Mouse (Mus musculus) ES-Bruce4 (cell line): ENCODE data around the gene Pak1ip1. TPM values are rescaled to one million over a fixed set of nuclear protein-coding genes. Genes with fewer than 3 reads are reported as not detected.
A peak's percentile ranks its signal among the peaks of the same experiment; 100 is the strongest.

Experiments
- H3K27ac ChIP-seq: 2 replicates; pipeline ENCODE4 v1.5.1; 2012; ENCODE audit warnings: low read length, inconsistent platforms; ENCODE audit not compliant: insufficient read depth
- H3K27me3 ChIP-seq: 2 replicates; pipeline ENCODE4 v1.6.1; 2012; ENCODE audit warnings: mild to moderate bottlenecking, low read length, inconsistent platforms; ENCODE audit not compliant: control insufficient read depth, poor library complexity, insufficient read depth, severe bottlenecking
- H3K36me3 ChIP-seq: 2 replicates; pipeline ENCODE4 v1.6.1; 2012; ENCODE audit warnings: inconsistent platforms, mild to moderate bottlenecking, low read length, moderate library complexity; ENCODE audit not compliant: control insufficient read depth, poor library complexity, insufficient read depth, severe bottlenecking
- H3K4me1 ChIP-seq: one replicate; pipeline ENCODE4 v1.8.1; 2011; ENCODE audit warnings: low read length; ENCODE audit not compliant: control insufficient read depth, insufficient read depth
- H3K4me3 ChIP-seq: 2 replicates; pipeline ENCODE4 v1.5.1; 2011; ENCODE audit warnings: low read depth, mild to moderate bottlenecking, low read length
- H3K9ac ChIP-seq: 2 replicates; pipeline ENCODE4 v1.6.1; 2012; ENCODE audit warnings: low read depth, mild to moderate bottlenecking, inconsistent platforms; ENCODE audit not compliant: poor library complexity, severe bottlenecking
- H3K9me3 ChIP-seq: replicated peaks from 2 replicates; pipeline ENCODE4 v1.6.1; 2012; ENCODE audit warnings: mild to moderate bottlenecking, low read length, inconsistent platforms; ENCODE audit not compliant: control insufficient read depth, poor library complexity, insufficient read depth, severe bottlenecking
- CTCF ChIP-seq: IDR thresholded peaks from one replicate; pipeline ENCODE4 v1.8.1; 2011; ENCODE audit warnings: low read depth, low read length
- EP300 ChIP-seq: IDR thresholded peaks from 2 replicates; pipeline ENCODE4 v1.6.1; 2011; ENCODE audit warnings: low read depth, low read length; ENCODE audit not compliant: insufficient read depth
- POLR2A ChIP-seq: IDR thresholded peaks from one replicate; pipeline ENCODE4 v1.8.1; 2011; ENCODE audit warnings: low read length; ENCODE audit not compliant: insufficient read depth
- polyA plus RNA-seq: library from polyadenylated mRNA; stranded (reverse); fragments of >200 nt; gene quantifications from 2 replicates; pipeline ENCODE4 v1.2.4, GENCODE M21; 2011; ENCODE audit warnings: low read depth; ENCODE audit not compliant: missing spikeins, insufficient read depth, insufficient read length

The Pak1ip1 gene
- polyA plus RNA-seq: 79.0 and 79.4 TPM in 2 replicates

DNA sequence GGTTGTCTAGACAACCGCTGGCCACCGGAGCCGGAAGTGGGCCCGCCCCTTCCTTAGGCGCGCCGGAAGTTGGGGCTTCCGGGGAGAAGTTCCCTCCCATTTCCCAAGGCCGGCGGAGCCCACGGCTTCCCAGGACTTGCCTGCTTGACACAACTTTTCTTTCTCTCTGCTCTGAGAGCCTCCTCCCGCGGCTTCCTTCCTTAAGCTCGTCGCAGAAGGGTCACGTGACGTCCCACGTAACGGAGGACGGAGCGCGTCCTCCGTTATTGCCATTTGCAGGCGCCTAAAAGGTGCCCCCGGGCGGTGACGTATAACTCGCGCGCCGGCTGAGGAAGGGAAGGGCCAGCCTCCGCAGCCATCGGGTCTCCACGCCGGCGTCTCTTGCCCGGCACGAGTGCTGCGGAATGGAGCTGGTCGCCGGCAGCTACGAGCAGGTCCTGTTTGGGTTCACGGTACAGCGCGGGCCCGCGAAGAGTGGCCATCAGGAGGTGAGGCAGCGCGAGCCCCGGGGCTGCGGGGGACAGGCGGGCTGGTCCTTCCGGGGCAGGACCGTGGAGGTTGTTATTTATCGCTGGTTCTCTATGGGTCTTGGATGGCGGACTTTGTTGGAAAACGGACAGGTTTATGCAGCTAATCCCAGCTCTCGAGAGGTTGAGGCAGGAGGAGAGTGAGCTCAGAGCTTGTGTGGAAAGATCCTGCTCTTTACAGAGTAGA is at the start of gene Pak1ip1:
TSS of gene Pak1ip1 (plus strand) at position 98 of the 714 bp plus-strand sequence.
- peaks cover 2% of the 10 kb centered on the region for H3K4me1 ChIP-seq
- peak within 1 kb of the TSS; percentile 96 for H3K4me3 ChIP-seq
- peaks cover 19% of the 10 kb centered on the region for H3K36me3 ChIP-seq
- H3K27me3 ChIP-seq: no peaks in the 10 kb centered on the region
- H3K27ac ChIP-seq: peak within 1 kb of the TSS; percentile 90
- no peaks in the 10 kb centered on the region for H3K9me3 ChIP-seq
- H3K9ac ChIP-seq: peak within 1 kb of the TSS; percentile 80
- TF ChIP-seq EP300 (no peak), POLR2A (no peak), CTCF (no peak)

GRCm38 (mm10) chr13:40951386-40951976 is 49.3 kb upstream of the Pak1ip1 start:
- H3K27ac ChIP-seq: peak overlapping the region; percentile 46; the same call in 1 of the 2 replicates
- H3K9me3 ChIP-seq: no peaks in the 10 kb centered on the region
- no peak for TF ChIP-seq EP300
- TF ChIP-seq POLR2A: no peak
- no peak for TF ChIP-seq CTCF
- peaks cover 18% of the 10 kb centered on the region for H3K36me3 ChIP-seq
- no peak overlapping the region for H3K9ac ChIP-seq
- no peak overlapping the region for H3K4me3 ChIP-seq
- H3K4me1 ChIP-seq: peaks cover 5% of the 10 kb centered on the region
- H3K27me3 ChIP-seq: no peaks in the 10 kb centered on the region

- Histone ChIP-seq H3K27ac (no peak overlapping the region), H3K27me3 (no peaks in the 10 kb centered on the region), H3K36me3 (peaks cover 22% of the 10 kb centered on the region), H3K9me3 (no peaks in the 10 kb centered on the region), H3K9ac (no peak overlapping the region), H3K4me1 (peaks cover 3% of the 10 kb centered on the region), H3K4me3 (no peak overlapping the region)
- TF ChIP-seq CTCF: no peak
- no peak for TF ChIP-seq POLR2A
- TF ChIP-seq EP300: no peak
Observed at GRCm38 (mm10) chr13:40953231-40953630, 47.6 kb upstream of the Pak1ip1 start.

DNA sequence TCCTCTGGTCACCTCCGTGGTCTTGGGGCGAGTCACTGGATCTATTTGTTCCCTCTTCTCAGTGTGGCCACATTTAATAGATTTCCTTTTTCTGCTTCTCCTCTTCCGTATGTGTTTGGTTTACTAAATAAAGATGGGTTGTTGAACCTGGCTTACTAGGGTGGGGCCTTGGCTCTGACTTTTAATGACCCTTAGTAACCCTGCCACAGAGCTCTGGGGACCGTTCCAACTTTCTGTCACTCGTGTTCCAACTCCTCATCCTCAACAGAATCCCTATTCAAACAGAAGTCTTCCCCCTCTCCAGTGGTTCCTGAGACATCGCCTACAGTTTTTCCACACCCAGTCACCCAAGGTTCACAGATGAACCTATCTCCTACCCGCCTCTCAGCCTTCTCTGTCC is 45.0 kb upstream of the Pak1ip1 start:
- Histone ChIP-seq H3K9ac (no peak overlapping the region), H3K4me3 (no peak overlapping the region), H3K27me3 (no peaks in the 10 kb centered on the region), H3K27ac (no peak overlapping the region), H3K9me3 (no peaks in the 10 kb centered on the region), H3K36me3 (peaks cover 37% of the 10 kb centered on the region), H3K4me1 (peaks cover 3% of the 10 kb centered on the region)
- no peak for TF ChIP-seq POLR2A
- TF ChIP-seq CTCF: no peak
- TF ChIP-seq EP300: no peak

DNA sequence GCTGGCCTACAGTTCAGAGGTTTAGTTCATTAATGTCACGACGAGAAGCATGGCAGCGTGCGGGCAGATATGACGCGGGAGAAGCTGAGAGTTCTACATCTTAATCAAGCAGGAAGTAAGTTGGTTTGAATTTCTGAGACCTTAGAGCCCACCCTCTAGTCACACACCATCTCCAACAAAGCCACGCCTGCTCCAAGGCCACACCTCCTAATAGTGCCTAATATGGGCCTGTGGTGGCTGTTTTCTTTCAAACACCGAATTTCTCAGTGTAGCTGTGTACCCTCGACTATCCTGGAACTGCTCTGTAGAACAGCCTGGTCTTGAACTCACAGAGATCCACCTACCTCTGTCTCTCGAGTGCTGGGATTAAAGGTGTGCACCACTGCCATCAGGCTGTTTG is 33.2 kb upstream of the Pak1ip1 start:
- Histone ChIP-seq H3K4me3 (no peak overlapping the region), H3K36me3 (no peaks in the 10 kb centered on the region), H3K27ac (no peak overlapping the region), H3K27me3 (no peaks in the 10 kb centered on the region), H3K9ac (no peak overlapping the region), H3K9me3 (no peaks in the 10 kb centered on the region), H3K4me1 (peaks cover 1% of the 10 kb centered on the region)
- TF ChIP-seq CTCF (no peak), EP300 (no peak), POLR2A (no peak)

GRCm38 (mm10) chr13:40968564-40968963 is 32.3 kb upstream of the Pak1ip1 start:
- H3K36me3 ChIP-seq: no peaks in the 10 kb centered on the region

More at GRCm38 (mm10) chr13:40968564-40968963, 32.3 kb upstream of the Pak1ip1 start:
- Histone ChIP-seq H3K4me3 (no peak overlapping the region), H3K4me1 (peaks cover 1% of the 10 kb centered on the region), H3K27me3 (no peaks in the 10 kb centered on the region), H3K9me3 (no peaks in the 10 kb centered on the region), H3K9ac (no peak overlapping the region), H3K27ac (no peak overlapping the region)
- TF ChIP-seq POLR2A (no peak), CTCF (no peak), EP300 (no peak)
